Mouse (Mus musculus) granulocyte monocyte progenitor cell, adult 5-6 weeks (primary cell): ENCODE measurements around the gene Zfp882. TPM values are rescaled to one million over a fixed set of nuclear protein-coding genes. Genes with fewer than 3 reads are reported as not detected.
"Not testable (repeated sequence)": the region's sequence is repeated elsewhere in the genome, so short reads cannot be mapped to it uniquely, and the experiment has no call there.

Experiments used
- ATAC-seq: replicated peaks from 2 replicates; pipeline ENCODE4 v1.8.0; 2016; ENCODE audit warnings: mild to moderate bottlenecking, moderate TSS enrichment, inconsistent platforms; ENCODE audit not compliant: poor library complexity, severe bottlenecking
- total RNA-seq, 2 experiments: library from RNA; stranded (forward) in 1 of 2; stranded (reverse) in 1 of 2; fragments of 200-712, 200-1000 nt in 1 of 2; fragments of >200 nt in 1 of 2; fragmentation: Nextera tagmentation in 1 of 2; gene quantifications; 2 replicates each; pipeline ENCODE4 v1.2.3; 2014 to 2017

The Zfp882 gene
- total RNA-seq, 2 experiments from 2014 or later = 4.3 to 6.1 TPM

DNA sequence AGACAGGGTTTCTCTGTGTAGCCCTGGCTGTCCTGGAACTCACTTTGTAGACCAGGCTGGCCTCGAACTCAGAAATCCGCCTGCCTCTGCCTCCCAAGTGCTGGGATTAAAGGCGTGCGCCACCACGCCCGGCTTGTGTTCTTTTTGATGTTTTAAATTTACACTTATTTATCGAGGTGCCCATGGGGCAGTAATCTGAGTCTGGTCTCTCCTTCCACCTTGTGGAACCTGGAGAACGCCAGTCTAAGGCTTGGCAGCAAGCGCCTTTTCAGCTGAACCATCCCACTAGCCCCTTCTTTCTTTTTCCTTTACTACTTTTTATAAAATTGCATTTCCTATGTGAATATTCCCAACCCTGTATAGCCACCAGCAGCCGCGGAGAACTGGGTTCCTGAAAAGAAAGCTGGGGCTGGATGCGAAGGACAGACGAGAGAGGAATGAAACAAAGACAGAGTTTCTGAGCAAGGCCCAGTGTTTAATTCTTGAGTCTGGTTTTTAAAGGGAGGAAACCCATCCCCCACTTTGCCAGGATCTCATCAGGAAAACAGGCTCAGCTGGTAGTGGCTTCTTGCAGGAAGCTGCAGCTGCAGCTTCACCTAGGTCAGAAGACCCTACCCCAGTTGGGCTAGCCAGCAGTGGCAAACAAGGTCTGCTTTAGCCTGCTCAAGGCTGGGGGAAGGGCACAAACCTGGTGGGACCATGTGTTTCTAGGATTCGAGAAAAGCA lies 43.2 kb downstream of the Zfp882 start:
- ATAC-seq = no peak

DNA sequence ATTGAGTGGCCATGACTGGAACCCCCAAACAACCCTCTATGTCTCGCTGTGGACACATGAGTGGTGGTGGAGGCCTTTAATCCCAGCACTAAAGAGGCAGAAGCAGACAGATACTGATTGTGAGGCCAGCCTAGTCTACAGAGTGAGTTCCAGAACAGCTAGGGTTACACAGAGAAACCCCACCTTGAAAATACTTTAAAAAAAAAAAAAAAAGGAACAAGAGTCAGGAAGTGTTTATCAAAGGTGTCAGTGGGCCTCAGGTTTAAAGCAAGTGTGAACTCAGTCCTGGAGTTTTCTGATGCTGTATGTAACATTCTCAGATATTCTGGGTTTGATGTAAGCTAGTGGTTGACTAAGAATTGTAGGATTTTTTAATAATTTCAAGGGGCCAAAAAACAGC lies 44.1 kb downstream of the Zfp882 start:
- no peak for ATAC-seq

DNA sequence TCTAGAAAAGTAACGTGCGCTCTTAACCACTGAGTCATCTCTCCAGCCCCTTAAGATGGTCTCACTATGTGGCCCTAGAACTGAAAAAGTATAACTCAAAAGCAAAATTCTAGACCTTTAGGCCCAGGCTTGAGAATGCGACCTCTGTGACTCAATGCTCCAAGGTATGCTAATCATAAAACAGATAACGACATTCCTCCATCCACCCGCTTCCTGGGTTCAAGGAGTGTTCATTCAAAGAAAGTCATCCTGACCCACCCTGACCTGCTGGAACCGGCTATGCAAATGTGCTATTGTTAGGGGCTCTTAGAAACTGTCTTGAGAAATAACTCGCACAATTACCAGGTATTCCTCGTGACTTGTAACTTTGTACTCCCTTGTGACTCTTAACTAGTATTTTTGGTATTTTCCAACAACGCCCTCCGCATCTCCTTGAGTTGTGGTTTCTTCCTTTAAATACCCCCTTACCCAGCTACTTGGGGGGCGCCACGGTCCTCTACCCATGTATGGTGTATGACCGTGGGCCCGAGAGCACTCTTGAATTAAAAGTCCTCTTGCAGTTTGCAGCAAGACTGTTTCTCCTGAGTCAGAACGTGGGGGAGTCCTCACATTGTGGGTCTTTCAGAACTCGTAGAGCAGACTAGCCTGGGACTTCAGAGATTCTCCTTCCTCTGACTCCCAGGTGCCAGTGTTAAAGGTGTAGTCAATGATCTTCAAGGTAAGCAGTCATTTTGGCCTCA lies 44.7 kb downstream of the Zfp882 start:
- not testable (repeated sequence) for ATAC-seq

DNA sequence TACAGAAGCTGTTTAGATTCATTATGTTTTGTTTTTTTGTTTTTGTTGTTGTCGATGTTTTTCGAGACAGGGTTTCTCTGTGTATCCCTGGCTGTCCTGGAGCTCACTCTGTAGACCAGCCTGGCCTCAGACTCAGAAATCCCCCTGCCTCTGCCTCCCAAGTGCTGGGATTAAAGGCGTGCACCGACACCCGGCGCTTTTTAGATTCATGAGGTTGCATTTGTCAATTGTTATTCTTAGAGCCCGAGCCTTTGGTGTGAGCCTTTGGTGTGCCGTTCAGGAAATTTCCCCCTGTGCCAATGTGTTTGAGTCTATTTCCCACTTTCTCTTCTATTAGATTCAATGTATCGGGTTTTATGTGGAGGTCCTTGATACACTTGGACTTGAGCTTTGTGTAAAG lies 46.3 kb downstream of the Zfp882 start:
- ATAC-seq = no peak

DNA sequence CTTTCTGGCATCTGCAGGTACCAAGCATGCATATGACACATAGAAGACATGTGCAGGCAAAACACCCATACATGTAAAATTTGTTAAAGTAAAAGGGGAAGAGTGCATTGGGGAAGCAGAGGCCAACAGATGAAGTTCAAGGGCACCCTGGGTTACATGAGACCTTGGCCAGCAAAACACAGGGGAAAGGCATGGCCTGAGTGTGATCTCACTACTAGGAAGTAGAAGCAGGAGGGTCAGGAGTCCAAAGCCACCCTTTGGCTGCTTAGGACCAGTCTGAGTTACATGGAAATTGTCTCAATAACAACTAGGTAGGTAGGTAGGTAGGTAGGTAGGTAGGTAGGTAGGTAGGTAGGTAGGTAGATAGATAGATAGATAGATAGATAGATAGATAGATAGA lies 52.1 kb downstream of the Zfp882 start:
- ATAC-seq = no peak

DNA sequence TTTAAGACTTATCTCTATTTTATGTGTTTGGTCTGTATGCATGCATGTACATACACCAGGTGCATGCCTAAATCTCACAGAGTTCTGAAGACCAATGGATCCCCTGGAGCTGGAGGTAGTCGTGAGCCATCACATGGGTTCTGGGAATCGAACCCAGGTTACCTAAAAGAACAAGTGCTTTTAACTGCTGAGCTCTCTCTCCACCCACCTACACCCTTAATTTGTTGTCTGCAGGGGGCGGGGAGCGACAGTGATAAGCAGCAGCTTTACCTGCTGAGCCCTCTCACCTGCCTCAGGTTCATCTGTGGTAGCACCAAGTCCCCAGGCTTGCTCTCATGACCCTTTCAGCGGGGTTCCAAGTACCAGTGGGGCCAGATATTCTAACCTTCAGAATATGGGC lies 53.4 kb downstream of the Zfp882 start:
- no peak for ATAC-seq

DNA sequence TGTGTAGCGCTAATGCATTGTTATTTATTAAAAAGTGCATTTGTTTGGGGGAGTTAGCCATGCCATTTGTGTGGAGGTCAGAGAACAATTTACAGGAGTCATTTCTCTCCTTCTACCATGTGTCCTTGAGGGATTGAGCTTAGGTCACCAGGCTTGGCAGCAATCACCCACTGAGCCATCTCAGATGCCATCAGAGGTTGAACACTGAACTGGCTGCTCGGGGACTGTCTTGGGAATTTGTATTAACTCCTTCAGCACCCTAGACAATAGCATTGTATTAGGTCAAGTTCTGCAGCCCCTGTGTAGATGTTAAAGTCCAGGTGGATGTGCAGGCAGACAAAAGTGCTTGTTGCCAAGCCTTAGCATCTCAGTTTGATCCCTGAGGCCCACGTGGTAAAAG lies 55.6 kb downstream of the Zfp882 start:
- ATAC-seq = no peak

DNA sequence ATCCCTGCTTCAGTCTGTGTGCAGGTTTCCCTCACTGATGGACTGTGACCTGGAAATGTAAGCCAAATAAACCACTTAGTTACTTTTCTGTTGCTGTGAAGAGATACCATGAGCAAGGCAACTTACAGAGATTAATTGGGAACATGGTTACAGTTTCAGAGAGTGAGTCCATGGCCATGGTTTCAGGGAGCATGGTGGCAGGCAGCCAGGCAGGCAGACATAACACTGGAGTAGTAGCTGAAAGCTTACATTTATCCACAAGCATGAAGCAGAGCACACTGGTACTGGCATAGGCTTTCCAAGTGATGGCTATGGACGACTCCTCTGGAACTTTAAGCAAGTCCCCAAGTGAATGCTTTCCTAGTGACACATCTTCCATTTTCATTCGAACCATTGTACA lies 56.8 kb downstream of the Zfp882 start:
- ATAC-seq = no peak

Other genes with a start within 250 kb of the Zfp882 start
- 0.60 TPM in 1 of 2 replicates, not detected in the other for gene Unc13a, start 236.9 kb upstream of the Zfp882 start, total RNA-seq (2014; fragmentation: Nextera tagmentation)
- gene Unc13a, start 236.9 kb upstream of the Zfp882 start, total RNA-seq (2017) = 0.04 and 1.8 TPM in 2 replicates
- 10.9 and 17.5 TPM in 2 replicates for gene Jak3, start 232.3 kb upstream of the Zfp882 start, total RNA-seq (2014; fragmentation: Nextera tagmentation)
- gene Jak3, start 232.3 kb upstream of the Zfp882 start, total RNA-seq (2017) = 7.2 and 8.1 TPM in 2 replicates
- 14.1 and 16.3 TPM in 2 replicates for gene Insl3, start 219.4 kb upstream of the Zfp882 start, total RNA-seq (2014; fragmentation: Nextera tagmentation)
- gene Insl3, start 219.4 kb upstream of the Zfp882 start, total RNA-seq (2017) = 1.2 and 4.4 TPM in 2 replicates
- 1.4 TPM in 1 of 2 replicates, not detected in the other for gene B3gnt3, start 206.8 kb upstream of the Zfp882 start, total RNA-seq (2014; fragmentation: Nextera tagmentation)
- 0.39 TPM in 1 of 2 replicates, not detected in the other for gene B3gnt3, start 206.8 kb upstream of the Zfp882 start, total RNA-seq (2017)
- gene Fcho1, start 182.9 kb upstream of the Zfp882 start, total RNA-seq (2014; fragmentation: Nextera tagmentation) = 62.4 and 98.0 TPM in 2 replicates
- 39.8 and 76.7 TPM in 2 replicates for gene Fcho1, start 182.9 kb upstream of the Zfp882 start, total RNA-seq (2017)
- gene Zfp709, start 26.6 kb upstream of the Zfp882 start, total RNA-seq (2014; fragmentation: Nextera tagmentation) = 6.2 and 11.9 TPM in 2 replicates
- 8.3 and 9.8 TPM in 2 replicates for gene Zfp709, start 26.6 kb upstream of the Zfp882 start, total RNA-seq (2017)
- 10.4 and 15.0 TPM in 2 replicates for gene Zfp617, start within 50 bp of the Zfp882 start, total RNA-seq (2014; fragmentation: Nextera tagmentation)
- gene Zfp617, start within 50 bp of the Zfp882 start, total RNA-seq (2017) = 11.2 and 12.1 TPM in 2 replicates
- 34.4 and 35.7 TPM in 2 replicates for gene Zfp961, start 42.4 kb downstream of the Zfp882 start, total RNA-seq (2014; fragmentation: Nextera tagmentation)
- 23.0 and 31.3 TPM in 2 replicates for gene Zfp961, start 42.4 kb downstream of the Zfp882 start, total RNA-seq (2017)
- 11.7 and 15.8 TPM in 2 replicates for gene Cyp4f18, start 101.0 kb downstream of the Zfp882 start, total RNA-seq (2014; fragmentation: Nextera tagmentation)
- 6.5 and 7.1 TPM in 2 replicates for gene Cyp4f18, start 101.0 kb downstream of the Zfp882 start, total RNA-seq (2017)
- not detected in 2 replicates for gene Olfr372, start 132.6 kb downstream of the Zfp882 start, total RNA-seq (2014; fragmentation: Nextera tagmentation)
- not detected in 2 replicates for gene Olfr372, start 132.6 kb downstream of the Zfp882 start, total RNA-seq (2017)
- not detected in 2 replicates for gene Olfr373, start 174.6 kb downstream of the Zfp882 start, total RNA-seq (2014; fragmentation: Nextera tagmentation)
- not detected in 2 replicates for gene Olfr373, start 174.6 kb downstream of the Zfp882 start, total RNA-seq (2017)
- gene Olfr374, start 198.4 kb downstream of the Zfp882 start, total RNA-seq (2014; fragmentation: Nextera tagmentation) = not detected in 2 replicates
- gene Olfr374, start 198.4 kb downstream of the Zfp882 start, total RNA-seq (2017) = not detected in 2 replicates
- gene Tpm4, start 226.4 kb downstream of the Zfp882 start, total RNA-seq (2014; fragmentation: Nextera tagmentation) = 35.0 and 39.9 TPM in 2 replicates
- gene Tpm4, start 226.4 kb downstream of the Zfp882 start, total RNA-seq (2017) = 54.2 and 60.5 TPM in 2 replicates